Mouse (Mus musculus): ENCODE data around the gene Nek7.

The Nek7 gene

DNA sequence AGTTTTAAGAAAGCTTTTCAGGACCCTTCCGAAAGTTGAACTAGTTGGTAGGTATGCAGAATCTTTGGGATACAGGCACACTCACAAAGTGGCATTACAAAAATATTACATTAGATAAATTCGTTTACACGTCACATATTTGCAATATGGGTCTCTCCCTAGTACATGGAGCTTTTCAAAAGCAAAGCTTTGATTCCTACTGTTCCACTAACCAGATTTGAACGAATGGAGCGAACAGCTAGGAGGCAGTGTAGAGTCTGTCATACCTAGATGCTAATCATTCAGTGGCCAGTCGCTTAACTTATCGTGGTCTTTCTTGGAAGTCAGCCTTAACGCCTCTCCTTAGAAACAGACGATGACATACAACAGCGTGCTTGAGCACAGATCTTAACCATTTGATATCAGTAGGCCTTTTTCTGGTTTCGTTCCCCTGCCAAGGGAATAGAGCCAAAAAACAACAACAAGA lies at the start of gene Nek7:
Nek7 (minus strand) TSS at position 146 of the 466 bp plus-strand sequence.
- in situ Hi-C loops (cut with MboI): no loop called here

DNA sequence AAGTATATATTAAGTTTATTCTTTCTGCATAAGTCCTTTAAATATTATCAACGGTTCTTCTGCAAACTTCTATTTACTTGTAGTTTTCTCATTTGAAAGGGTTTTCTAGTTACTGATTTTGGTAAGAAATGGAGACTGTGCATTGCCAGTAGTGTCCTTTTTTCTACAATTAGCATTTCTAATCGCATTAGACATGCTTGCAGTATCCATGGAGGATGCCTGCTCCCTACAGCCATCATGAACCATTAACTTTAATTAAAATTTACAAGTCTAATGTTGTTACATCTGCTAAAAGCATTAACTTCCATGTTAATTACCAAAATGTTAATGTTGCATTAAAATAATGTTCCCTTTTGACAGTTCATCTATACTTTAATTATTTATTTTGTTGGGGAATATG lies 42.4 kb upstream of the Nek7 start:
- in situ Hi-C loops (cut with MboI): no loop called here

DNA sequence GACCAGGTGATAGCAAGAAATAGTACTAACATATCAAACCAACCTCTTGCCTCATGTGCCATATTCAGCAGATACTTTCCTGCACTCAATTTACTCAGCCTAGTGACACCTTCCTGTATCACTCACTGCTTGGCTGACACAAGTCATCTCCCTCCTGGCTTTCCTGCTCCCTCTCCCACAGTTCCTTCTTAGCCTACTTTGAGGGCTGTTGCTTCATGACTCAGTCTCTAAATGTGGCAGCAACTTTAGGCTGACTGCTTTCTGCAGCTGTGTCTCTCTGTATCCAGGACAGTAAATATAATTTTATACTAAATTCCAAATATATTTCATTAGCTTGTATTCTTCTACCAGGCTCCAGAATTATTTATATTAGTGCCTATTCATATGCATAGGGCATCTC lies 34.3 kb upstream of the Nek7 start:
- in situ Hi-C loops (cut with MboI): no loop called here

DNA sequence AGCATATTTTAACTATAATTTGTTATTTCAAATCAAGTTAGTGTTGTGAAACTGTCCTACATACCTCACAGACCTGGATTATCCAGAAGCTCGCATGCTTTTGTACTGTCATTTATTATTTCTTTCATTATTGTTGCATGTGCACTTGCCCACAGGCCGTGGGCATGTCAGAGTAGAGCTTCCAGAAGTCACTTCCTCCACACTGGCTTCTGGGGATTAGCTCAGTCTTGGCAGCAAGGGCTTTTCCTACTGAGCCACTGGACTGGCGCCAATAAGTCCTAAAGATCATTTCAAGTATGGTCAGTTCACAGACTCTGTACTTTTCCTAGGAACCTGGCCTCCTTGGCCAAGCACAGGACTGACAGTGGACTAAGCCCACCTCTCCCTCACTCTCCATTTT lies 25.1 kb upstream of the Nek7 start:
- in situ Hi-C loops (cut with MboI): no loop called here

DNA sequence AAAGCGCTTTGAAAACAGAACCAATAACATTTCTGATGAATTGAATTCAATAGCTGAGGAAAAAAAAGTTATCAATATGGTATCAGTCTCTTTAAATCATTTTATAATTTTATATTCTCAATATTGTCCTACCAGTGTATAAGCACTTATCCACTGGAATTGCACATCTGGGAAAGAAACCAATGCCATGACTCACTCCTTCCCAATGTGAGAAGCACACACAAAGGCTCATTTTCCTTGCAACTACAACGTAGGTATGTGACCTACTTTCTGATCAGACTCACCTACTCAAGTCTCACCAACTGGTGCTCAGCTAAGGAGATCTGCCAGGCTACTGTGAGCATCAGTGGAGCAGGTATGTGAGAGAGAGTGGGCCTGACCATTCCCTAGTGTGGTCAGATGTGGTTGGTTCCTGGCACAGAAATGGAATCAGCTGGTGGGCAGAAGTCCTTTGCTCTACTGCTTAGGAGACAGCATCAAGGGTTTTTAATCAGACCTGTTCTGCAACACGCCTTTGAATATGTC lies 23.4 kb upstream of the Nek7 start:
- in situ Hi-C loops (cut with MboI): no loop called here

DNA sequence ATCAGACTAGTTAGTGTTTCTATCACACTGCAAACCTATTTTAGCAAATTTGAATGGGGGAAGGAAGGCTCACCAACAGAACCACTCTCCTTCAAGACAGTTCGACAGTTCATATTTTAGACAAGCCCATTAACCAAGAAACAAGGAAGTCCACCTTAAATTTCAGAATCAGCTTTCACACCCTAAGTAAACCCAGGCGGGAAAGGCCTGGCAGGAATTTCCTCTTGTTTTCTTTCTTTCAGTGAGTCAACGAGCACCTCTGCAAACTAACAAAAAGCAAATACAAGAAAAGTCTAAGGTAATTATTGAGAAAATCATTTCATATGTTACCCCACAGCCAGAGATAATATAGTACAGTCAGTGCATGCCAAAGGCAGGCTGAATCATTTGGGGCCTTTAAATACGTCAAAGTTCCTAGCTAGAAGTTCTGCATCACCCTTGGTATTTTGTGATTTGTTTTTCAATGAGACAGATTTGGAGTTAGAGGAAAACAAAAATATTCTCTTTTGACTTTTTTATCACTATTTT lies 21.1 kb upstream of the Nek7 start:
- in situ Hi-C loops (cut with MboI): no loop called here

DNA sequence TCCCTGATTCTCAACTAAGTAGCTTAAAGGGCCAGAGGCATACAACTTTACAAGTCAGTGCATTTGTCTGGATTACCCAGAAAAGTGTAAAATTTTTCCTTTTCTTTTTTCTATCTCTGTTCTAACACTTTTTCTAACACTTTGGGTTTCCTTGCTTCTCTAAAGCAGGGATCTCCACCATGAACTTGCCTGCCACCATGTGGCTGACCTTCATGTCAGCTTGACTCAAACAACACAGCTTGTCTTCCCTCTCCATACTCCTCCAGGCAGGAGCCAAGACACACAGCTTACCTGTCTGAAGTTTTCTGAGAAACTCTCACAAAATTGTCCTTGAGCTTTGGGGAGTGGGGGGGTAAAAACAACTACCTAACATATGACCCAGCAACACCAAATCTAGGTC lies 17.9 kb upstream of the Nek7 start:
- in situ Hi-C loops (cut with MboI): no loop called here

DNA sequence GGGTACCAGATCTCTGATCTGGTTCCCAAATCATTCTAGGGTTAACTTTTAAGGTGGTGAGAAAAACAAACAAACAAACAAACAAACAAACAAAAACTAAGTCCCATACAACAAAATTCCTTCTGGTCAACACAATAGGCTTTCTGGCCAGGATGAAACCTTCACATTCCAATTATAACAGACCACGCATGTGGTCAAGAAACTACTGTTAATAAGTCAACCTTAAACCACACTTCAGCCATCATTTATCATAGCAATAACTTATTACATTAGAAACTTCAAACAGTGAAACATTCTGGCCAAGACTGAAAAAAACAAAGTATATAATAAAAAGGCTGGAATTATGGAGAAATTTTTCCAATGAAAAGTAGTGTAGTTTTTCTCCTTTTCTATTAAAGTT lies 14.6 kb upstream of the Nek7 start:
- in situ Hi-C loops (cut with MboI): no loop called here

DNA sequence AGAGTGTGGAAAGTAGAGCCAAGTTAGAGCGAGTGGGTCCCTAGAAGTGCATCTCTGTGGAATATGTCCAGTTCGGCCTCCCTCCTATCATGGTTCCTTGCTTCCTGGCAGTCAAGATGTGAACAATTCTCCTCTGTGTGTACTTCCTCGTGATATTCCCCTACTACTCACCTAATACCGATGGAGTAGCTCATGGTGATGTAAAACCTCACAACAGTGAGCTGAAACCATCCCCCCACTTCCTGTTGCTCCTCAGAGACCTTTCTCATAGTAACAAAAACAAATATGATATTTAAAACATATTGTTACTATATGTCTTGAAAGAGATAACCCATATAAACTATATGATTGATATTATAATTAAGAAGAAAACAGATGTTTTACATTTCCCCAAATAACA lies 9.0 kb upstream of the Nek7 start:
- in situ Hi-C loops (cut with MboI): no loop called here

DNA sequence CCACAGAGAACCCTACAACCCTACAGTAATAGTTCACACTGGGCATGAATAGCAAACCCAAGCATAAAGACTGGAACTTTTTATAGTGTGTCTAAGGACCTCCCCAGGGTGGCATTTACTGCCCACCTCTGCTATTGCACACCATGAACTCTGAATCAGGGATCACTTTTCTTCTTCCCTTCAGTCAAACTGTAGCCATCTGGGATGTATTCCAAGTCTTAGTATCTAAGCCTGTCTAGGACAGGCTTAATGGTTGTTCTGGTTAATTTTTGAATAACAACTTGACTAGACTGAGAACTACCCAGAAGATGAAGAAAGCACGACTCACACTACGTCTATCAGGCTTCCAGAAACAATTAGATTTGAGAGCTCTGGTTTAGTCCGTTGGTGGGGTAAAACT lies 8.5 kb upstream of the Nek7 start:
- in situ Hi-C loops (cut with MboI): no loop called here

DNA sequence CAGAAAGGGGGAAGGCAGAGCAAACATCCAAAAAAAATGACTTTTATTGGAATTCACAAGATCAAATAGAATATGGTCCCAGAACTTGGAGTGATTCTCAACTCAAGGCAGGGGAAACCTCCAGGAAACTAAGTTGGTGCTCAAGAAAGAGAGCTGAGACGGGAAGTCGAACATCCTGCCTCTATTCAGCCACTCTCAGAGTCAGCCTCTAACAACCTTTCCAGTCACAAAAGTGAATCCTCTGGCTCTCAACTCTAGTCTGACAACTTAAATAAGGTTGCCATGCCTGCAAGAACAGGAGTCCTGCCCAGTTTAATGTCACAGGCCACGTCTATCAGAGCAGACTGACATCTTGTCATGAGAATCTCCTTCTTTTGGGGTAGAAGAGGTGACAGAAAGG lies 7.9 kb upstream of the Nek7 start:
- in situ Hi-C loops (cut with MboI): no loop called here

DNA sequence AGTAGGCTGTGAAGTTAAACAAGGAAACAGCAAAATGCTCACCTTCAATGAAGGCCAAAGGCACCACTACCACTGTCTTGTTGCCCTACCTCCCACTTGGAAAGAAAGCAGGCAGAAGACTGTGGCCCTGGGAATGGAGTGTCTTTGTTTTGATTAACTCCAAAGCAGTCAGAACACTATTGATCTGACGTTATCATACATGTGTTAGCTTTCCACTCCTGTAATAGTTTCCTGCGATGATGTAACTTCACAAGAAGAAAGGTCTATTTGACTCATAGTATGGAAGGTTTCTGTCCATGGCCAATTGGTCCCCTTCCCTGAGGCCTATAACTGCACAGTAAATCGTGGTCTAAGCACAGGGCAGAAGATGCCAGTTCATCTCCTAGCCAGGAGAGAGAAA lies 6.3 kb upstream of the Nek7 start:
- in situ Hi-C loops (cut with MboI): no loop called here

DNA sequence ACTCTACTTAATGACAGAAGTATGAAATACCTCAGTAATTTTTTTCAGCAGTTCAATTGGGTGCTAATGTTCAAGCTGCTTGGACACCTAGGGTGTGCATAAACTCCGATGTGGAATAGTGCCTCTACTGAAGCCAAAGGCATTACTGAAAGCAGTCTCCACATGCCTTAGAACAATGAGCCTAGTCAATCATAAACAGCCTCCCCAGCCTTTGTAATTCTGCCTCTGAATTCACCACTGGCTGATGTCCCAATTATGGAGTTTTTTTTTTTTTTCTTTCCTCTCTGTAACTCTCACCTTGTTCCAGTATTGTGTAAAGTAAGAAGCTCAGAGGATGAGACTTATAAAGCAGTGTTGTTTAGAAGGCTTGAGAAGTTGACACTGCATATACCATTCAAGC lies 3.9 kb upstream of the Nek7 start:
- in situ Hi-C loops (cut with MboI): no loop called here

DNA sequence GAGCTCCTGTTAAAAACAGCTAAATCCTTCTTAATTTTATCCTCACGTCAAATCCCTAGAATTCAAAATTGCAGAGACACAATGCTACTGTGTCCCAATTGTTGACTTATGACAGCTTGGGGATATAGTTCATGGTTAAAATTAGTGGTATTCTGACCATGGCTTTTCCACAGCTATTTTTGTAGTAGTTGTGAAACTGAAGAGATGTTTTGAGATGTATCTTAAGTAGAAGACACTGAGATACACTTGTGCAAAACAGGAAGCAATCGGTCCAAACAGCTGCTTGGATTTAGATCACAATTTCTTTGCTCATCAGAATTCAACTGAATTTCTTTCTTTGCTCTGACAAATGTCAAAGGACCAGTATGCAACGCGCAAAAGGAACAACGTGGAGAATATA lies 2.9 kb upstream of the Nek7 start:
- in situ Hi-C loops (cut with MboI): no loop called here

DNA sequence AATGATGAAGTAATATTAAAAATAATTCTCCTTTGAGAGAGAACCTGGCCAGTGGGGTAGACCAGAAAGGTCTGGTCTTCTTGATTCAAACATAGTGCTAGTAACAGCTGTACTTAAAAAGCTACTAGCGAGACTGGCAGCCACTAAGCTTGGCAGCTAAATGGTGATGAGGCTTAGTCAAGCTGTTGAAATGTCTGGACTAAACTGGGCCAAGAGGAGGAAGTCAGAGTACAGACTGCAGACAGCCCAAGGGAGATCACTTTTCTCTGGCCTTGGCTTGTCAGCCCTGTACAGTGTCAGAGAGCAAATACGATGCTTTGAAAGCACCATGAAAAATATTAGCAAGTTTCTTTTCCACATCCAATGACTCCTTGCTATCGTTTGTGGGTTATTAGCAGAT lies 2.5 kb upstream of the Nek7 start:
- in situ Hi-C loops (cut with MboI): no loop called here

DNA sequence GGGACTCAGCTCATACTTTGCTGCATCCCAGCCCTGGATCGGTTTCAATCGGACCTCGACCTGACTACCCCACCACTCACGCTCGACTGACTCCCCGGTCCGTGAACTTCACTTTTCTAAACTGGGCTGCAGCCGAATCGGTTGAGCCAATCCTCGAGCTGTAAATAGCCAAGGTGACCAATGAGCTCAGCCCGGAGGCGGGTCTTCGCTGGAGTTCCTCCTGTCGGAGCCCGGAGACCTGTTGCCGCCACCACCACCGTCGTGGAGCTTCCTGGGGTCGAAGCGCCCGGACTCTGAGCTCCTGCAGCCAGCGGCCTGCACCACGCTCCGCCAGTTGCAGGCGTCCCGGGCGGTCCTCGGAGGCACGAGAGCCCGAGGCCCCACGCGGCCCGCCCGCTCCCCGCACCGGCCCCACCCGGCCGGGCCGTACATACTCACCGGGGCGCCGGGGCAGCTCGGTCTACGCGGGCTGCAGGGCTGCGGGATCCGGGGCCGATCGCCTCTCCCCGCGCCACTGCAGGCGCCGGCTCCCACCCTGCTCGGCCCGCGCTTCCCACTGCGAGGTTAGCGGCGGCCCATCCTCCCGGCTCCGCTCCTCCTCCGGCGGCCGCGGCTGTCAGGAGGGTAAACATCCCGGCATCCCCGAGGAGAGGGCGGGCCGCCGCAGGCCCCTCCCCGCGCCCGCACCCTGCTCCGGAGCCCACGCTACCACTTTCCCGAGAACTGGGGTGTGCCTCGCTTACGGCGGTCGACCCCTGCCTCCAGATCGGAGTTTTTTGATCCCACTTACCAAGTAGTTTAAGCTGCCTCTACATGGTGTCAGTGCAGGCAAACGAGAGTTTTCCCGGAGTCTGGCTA lies 598 bp downstream of the Nek7 start:
- in situ Hi-C loops (cut with MboI): no loop called here

DNA sequence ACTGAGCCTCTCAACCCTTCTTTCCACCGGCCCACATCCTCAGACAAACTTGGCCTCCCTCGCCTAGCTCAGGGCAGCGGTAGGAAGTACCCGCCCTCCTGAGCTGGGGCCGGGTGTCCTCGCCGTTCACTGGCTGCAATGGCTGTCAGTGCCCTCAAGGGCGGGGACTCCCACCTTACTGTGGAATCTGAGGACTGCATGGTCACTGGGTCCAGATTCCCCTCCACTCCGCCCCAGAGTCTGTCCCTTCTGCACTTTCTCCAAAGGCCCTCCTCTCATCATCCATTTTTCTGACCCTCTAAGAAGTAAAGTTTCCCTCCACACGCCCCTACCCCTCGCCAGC lies 2.0 kb downstream of the Nek7 start:
- in situ Hi-C loops (cut with MboI): no loop called here

DNA sequence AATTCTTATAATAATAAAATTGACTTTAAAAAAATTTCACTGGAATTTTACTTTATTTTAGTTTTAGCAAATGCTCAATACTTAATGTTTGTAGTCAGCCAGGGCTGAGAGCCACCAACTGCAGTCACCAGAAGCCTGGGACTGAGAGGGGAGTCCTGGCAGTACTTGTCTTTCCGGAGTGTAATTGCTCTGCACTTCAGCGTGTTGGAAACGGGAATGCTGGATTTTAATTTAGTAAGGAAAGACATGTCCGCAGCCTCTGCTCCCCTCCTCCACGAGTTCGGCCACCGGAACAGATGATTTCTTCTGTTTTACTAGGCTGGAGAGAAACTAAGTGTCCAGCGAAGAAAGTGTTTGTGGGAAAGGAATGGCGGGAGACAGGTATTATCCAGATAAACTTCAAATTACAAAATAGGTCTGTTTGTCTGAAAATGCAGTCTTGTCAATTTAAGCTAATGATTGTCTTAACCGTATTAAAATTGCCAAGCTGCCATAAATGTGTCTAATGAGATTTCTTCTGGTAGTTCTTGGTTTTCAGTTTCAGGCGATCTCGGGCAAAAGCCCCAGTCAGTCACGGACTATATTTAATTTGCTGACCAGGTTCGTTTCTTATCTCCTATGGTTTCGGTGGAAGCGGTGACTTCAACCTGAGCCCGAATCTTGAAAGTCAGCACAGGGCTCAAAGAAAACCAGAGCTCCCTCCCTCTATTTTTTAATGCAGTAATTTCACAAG lies 2.5 kb downstream of the Nek7 start:
- in situ Hi-C loops (cut with MboI): no loop called here

DNA sequence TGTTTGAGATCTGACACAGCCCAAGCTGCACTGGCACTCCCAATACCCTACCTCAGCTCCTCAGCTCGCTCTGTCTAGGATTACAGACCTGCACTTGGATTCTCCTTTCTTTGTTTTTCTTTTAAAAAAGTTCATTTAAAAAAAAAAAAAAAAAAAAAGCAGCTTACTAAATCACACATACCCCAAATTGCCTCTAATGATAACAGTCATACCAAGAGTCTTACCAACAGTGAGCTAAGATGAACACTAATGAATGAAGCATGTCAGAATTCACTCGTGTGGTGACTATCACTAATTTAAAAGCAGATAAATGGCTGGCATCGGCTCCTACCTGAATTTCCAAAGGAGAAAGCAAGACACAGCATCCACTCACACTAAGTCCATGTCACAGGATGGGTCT lies 4.6 kb downstream of the Nek7 start:
- in situ Hi-C loops (cut with MboI): no loop called here

DNA sequence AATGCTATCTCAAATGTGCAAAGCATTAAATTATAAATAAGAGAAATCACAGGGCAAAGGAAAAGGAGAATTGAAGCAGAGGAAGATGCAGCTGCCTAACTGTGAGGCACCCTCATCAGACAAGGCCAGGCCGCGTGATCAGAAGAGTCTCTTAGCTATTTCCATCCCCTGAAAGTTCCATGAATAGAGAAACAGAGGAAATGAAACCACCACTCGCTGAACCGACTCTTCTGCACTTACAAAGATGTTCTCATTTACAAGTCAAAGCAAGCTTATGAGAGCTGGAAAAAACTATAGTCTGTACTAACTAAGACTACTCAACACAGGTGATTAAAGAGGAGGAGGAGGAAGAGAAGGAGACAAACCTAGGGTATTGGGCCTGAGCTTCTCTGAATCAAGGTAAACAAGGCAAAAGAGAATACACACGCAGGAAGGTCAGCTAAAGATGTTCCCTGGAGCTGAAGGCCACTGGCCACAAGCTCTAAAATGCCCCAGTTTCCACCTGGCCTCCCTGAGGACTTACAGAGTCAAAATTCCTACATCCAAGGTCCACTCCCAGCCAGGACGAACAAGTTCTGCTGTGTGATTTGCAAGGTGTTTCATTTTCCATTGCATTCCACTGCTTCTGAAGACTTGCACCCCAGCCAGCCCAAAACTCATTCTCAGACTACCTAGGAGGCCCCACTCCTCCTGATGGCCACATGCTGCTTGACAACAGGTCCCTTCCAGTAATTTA lies 5.2 kb downstream of the Nek7 start:
- in situ Hi-C loops (cut with MboI): no loop called here

DNA sequence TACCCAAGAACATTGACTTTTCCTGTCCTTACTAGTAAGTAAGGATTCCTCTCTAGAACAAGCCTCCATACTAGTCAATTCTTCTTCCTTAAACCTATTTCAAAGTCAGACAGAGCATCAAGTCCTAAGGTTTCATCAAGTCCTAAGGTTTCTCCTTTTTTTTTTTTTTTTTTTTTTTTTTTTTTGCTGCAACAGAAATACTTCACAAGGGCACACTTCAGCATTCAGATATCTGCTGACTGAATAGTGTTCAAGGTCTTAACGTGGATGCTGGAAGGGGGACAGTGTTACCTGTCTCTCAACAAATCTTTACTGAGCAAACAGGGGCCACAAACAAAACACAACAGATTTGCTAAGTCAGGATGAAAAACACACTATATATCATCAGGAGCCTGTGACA lies 7.8 kb downstream of the Nek7 start:
- in situ Hi-C loops (cut with MboI): no loop called here

DNA sequence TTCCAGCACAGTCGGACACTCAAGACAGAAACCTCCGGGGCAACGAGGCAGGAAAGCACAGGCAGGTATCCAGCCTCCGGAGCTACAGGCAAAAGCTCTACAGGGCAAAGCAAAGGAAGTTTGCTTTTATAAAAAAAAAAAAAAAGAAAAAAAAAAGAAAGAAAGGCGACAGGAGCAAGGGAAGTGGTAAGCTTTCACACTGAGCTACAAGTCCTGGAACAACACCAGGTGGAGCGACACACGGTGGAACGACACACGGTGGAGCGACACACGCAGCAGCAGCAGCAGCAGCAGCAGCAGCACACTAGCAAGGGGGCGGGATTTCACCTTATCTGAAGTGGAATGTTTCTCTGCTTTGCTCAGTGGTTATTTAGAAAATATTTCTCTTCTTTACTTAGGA lies 10.8 kb downstream of the Nek7 start:
- in situ Hi-C loops (cut with MboI): no loop called here

Data from mature B cell (primary cell).